Mouse (Mus musculus) liver, adult 2 months (tissue): ENCODE measurements around the gene Lamtor4. TPM values are rescaled to one million over a fixed set of nuclear protein-coding genes. Genes with fewer than 3 reads are reported as not detected.
"Not testable (repeated sequence)": the region's sequence is repeated elsewhere in the genome, so short reads cannot be mapped to it uniquely, and the experiment has no call there.

Source experiments
- DNase-seq: peaks from one replicate; pipeline ENCODE4 v3.0.0-alpha.2; 2011; ENCODE audit warnings: low read depth, low spot score; ENCODE audit errors: extremely low read depth
- H3K27ac ChIP-seq: fragments of 200-500 bp; replicated peaks from 2 replicates; pipeline ENCODE4 v1.5.1; 2012; ENCODE audit warnings: low read depth, mild to moderate bottlenecking, control low read depth, inconsistent platforms, low read length; ENCODE audit not compliant: insufficient read depth
- H3K27me3 ChIP-seq: fragments of 200-500 bp; 2 replicates; pipeline ENCODE4 v1.6.1; 2012; ENCODE audit warnings: mild to moderate bottlenecking, moderate library complexity, low read length, inconsistent platforms; ENCODE audit not compliant: control insufficient read depth, insufficient read depth
- H3K36me3 ChIP-seq: fragments of 200-500 bp; 2 replicates; pipeline ENCODE4 v1.6.1; 2012; ENCODE audit warnings: low read length, inconsistent platforms; ENCODE audit not compliant: control insufficient read depth, insufficient read depth
- H3K4me1 ChIP-seq: fragments of 200-500 bp; 2 replicates; pipeline ENCODE4 v1.6.1; 2011; ENCODE audit warnings: low read length; ENCODE audit not compliant: control insufficient read depth, insufficient read depth
- H3K4me3 ChIP-seq: fragments of 200-500 bp; 2 replicates; pipeline ENCODE4 v1.5.1; 2011; ENCODE audit warnings: low read depth, mild to moderate bottlenecking, control low read depth, low read length, moderate library complexity; ENCODE audit not compliant: insufficient read depth
- H3K79me2 ChIP-seq: fragments of 200-500 bp; 2 replicates; pipeline ENCODE4 v1.6.1; 2012; ENCODE audit warnings: inconsistent platforms, mild to moderate bottlenecking, low read length, moderate library complexity; ENCODE audit not compliant: control insufficient read depth, insufficient read depth
- H3K9ac ChIP-seq: fragments of 200-500 bp; 2 replicates; pipeline ENCODE4 v1.6.1; 2012; ENCODE audit warnings: low read depth, mild to moderate bottlenecking, control low read depth, inconsistent platforms, low read length
- CTCF ChIP-seq: fragments of 200-500 bp; IDR thresholded peaks from 2 replicates; pipeline ENCODE4 v1.5.1; 2011; ENCODE audit warnings: low read depth, low read length, control low read depth
- POLR2A ChIP-seq: fragments of 200-500 bp; IDR thresholded peaks from 2 replicates; pipeline ENCODE4 v1.6.1; 2011; ENCODE audit warnings: low read length, control low read depth; ENCODE audit not compliant: insufficient read depth; ENCODE audit errors: extremely low read depth
- WGBS: fragments of 180-500 bp; shearing (Covaris S2); methylation state at CpG from one replicate; pipeline ENCODE4 v1.1.7; 2018; 5-methylcytosine and 5-hydroxymethylcytosine counted together
- polyA plus RNA-seq: library from polyadenylated mRNA; depleted of rRNA; stranded (reverse); fragments of >200 nt; gene quantifications from 2 replicates; pipeline ENCODE4 v1.2.3, GENCODE M21; 2012; rRNA removed
- total RNA-seq: library from RNA; depleted of rRNA; stranded (reverse); fragments of >200 nt; gene quantifications from 2 replicates; pipeline ENCODE4 v1.2.3, GENCODE M21; 2014; rRNA removed

Lamtor4 gene
- total RNA-seq (99.9 and 105 TPM in 2 replicates), polyA plus RNA-seq (177 and 206 TPM in 2 replicates)

DNA sequence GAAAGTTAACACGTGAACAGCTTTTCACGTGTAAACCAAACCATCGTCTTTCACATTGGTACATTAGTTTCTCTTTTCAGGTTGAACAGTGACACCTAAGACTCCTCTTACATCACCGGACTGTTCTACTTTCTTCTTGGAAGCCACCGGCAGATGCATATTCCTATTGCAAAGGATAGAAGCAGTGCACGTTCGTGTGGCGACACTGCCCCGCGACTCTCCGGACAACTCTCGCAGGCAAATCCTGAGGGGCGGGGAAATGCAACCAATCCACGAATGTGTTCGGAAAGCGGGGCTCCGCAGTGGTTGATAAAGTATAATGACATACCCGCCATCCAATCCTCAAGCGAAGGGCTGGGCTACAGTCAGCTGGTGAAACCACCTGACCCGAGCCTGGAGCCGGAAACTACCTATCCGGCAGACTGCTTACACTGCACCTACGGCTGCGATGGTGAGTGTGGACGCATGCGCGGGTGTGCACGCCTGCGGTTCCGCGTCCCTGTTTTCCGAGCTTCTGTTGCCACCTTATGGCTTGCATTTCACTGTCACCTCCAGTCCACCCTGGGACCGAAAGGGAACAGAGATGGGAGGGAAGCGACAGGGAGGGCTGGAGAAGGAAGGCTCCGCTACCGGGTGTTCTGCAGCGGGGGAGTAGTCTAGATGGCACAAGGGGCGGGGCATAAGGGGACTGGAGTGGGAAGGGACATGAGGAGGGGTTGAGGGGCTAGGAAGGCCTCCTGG lies at the start of gene Lamtor4:
Lamtor4 (plus strand) TSS at position 130 of the 741 bp plus-strand sequence.
- DNase-seq, result peak; percentile 95
- Histone ChIP-seq H3K4me3 (peak within 1 kb of the TSS; percentile 74), H3K36me3 (no peaks in the 10 kb centered on the region), H3K27ac (peak within 1 kb of the TSS; percentile 72), H3K79me2 (no peaks in the 10 kb centered on the region), H3K9ac (peak within 1 kb of the TSS; percentile 84), H3K4me1 (peaks cover 4% of the 10 kb centered on the region), H3K27me3 (no peaks in the 10 kb centered on the region)
- TF ChIP-seq CTCF (peak; percentile 35), POLR2A (peak; percentile 69)
- WGBS, result under 1% methylated on average over 38 of the region's 38 CpGs

DNA sequence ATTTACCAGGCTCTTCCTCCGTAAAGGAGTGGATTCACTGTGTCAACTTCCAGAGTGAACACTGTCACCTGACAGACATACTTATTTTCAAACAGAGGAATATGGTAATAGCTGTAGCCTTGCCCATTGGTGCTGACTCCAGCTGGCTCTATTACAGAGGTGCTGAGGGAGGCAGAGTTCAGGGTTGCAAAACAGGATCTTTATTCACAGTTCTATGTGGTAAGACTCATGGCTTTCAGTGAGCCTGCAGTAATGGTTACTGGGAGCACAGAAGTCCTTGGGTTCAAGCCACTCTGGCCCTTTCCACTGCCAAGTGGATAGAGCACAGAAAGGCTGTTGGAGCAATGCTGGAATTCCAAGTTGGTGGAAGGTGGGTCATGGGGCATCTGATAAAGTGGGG lies 48.0 kb upstream of the Lamtor4 start:
- WGBS, result 20% methylated on average over 1 of the region's 1 CpGs
- no peaks in the 10 kb centered on the region for H3K36me3 ChIP-seq
- no peaks in the 10 kb centered on the region for H3K27me3 ChIP-seq
- no peak for TF ChIP-seq CTCF
- no peak for TF ChIP-seq POLR2A
- H3K4me3 ChIP-seq, result no peak overlapping the region
- H3K9ac ChIP-seq, result no peak overlapping the region
- H3K4me1 ChIP-seq, result peaks cover 3% of the 10 kb centered on the region; the same call in 1 of the 2 replicates
- peak; percentile 93 for DNase-seq
- no peak overlapping the region for H3K27ac ChIP-seq
- no peaks in the 10 kb centered on the region for H3K79me2 ChIP-seq

DNA sequence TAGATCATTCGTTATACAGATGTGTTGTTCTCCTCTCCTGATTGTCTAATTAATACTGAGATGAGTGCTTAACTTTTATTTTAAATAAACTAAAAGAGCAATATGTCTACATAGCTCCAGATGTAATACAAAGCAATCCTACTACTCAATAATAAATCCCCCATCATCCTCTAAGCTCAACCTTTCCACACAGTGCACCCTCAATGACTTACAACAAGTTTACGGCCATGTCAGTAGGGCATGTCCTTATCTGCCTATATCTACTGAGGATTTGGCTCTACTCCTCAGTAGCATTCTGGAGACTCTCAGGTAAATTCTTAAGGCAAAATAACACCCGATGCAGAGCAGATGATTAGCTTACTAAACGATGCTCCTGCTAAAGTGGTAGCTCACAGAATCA lies 47.4 kb upstream of the Lamtor4 start:
- Histone ChIP-seq H3K9ac (no peak overlapping the region), H3K4me1 (peaks cover 3% of the 10 kb centered on the region; the same call in 1 of the 2 replicates), H3K79me2 (no peaks in the 10 kb centered on the region), H3K4me3 (no peak overlapping the region), H3K27ac (no peak overlapping the region), H3K27me3 (no peaks in the 10 kb centered on the region), H3K36me3 (no peaks in the 10 kb centered on the region)
- WGBS, result 82% methylated on average over 4 of the region's 4 CpGs
- TF ChIP-seq POLR2A (no peak), CTCF (no peak)
- DNase-seq, result no peak

DNA sequence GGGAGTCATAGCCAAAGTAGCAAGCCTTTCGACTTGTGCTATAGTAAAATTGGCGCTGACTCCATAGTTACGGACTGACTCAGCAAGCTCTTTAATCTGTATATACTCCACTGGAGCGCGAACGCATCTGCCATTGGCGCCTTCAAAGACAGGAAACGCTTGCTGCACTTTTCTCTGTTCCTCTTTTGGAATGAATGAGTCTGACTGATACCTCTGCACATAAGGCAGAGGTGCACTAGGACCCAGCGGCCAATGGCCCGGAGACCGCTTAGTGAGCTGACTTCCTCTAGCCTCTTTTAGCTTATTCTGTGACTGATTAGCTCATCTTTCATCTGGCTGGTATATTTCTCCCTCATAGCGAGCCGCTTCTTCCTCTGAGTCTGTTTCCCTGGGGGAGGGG lies 38.6 kb upstream of the Lamtor4 start:
- DNase-seq, H3K9ac ChIP-seq, H3K4me3 ChIP-seq, H3K36me3 ChIP-seq, H3K4me1 ChIP-seq, H3K79me2 ChIP-seq, H3K27ac ChIP-seq, H3K27me3 ChIP-seq: not testable (repeated sequence)
- WGBS, result 94% methylated on average over 13 of the region's 13 CpGs

DNA sequence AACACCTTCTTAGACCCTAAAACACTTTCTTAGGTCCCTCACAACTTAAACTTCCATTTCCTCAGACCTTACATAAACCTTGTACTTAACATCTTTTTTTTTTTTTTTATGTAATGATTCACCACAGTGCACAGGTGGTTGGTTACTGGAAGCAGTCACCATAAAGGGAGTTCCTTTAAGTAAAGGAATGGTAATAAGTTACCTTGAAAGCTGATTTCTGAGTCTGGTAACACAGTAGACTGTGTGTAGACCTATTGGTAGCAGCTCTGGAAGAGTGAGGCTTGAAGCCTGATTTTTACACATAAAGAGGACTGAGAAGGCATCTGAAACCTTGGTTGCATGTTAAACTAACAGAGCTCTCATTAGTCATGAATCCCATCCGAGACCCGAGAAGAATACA lies 35.4 kb upstream of the Lamtor4 start:
- 34% methylated on average over 2 of the region's 2 CpGs for WGBS

DNA sequence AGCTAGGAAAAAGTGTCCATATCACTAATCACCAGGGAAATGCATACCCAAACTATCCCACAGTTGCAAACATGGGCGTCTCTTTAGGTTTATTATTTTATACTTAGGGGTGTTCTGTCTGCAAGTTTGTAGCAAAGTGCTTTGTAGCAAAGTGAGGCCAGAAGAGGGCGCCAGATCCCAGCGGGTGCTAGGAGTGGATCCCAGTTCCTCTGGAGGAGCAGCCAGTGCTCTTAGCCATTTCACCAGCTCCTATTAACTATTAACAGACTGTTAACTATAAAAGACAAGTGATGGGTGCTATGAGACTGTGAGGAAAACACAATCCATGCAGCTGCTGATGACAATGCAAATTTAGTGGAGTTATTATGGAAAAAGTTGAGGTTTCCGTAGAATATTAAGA lies 33.2 kb upstream of the Lamtor4 start:
- 23% methylated on average over 4 of the region's 4 CpGs for WGBS
- H3K4me1 ChIP-seq, result no peaks in the 10 kb centered on the region
- no peaks in the 10 kb centered on the region for H3K36me3 ChIP-seq
- H3K27ac ChIP-seq, result no peak overlapping the region
- no peak for TF ChIP-seq POLR2A
- TF ChIP-seq CTCF, result peak; percentile 93
- H3K9ac ChIP-seq, result no peak overlapping the region
- DNase-seq, result peak; percentile 52
- H3K27me3 ChIP-seq, result no peaks in the 10 kb centered on the region
- H3K4me3 ChIP-seq, result no peak overlapping the region
- H3K79me2 ChIP-seq, result no peaks in the 10 kb centered on the region

More for the DNA sequence above, 35.4 kb upstream of the Lamtor4 start:
- Histone ChIP-seq H3K36me3 (no peaks in the 10 kb centered on the region), H3K27me3 (no peaks in the 10 kb centered on the region), H3K4me1 (no peaks in the 10 kb centered on the region), H3K27ac (no peak overlapping the region), H3K9ac (no peak overlapping the region), H3K79me2 (no peaks in the 10 kb centered on the region), H3K4me3 (no peak overlapping the region)
- no peak for DNase-seq
- TF ChIP-seq CTCF, result no peak
- no peak for TF ChIP-seq POLR2A
